Mouse (Mus musculus) limb, embryonic 15.5 days (tissue): ENCODE data around the gene Ppp3cb. TPM values are rescaled to one million over a fixed set of nuclear protein-coding genes. Genes with fewer than 3 reads are reported as not detected.

Experiments
- polyA plus RNA-seq: library from polyadenylated mRNA; unstranded; fragments of >200 nt; fragmentation: Nextera tagmentation; extraction: Ambion mirVana; gene quantifications from 2 replicates; pipeline ENCODE4 v1.2.1, GENCODE M21; 2015

Ppp3cb gene
- polyA plus RNA-seq, 1 experiment from 2014 or later: 48.5 TPM

Other genes with a start within 250 kb of the Ppp3cb start
- 47.5 and 48.2 TPM in 2 replicates for gene Ecd, start 198.5 kb downstream of the Ppp3cb start, polyA plus RNA-seq
- 31.1 and 34.8 TPM in 2 replicates for gene Fam149b, start 198.4 kb downstream of the Ppp3cb start, polyA plus RNA-seq
- gene Dnajc9, start 157.7 kb downstream of the Ppp3cb start, polyA plus RNA-seq: 164 and 168 TPM in 2 replicates
- 87.8 and 91.2 TPM in 2 replicates for gene Mrps16, start 152.9 kb downstream of the Ppp3cb start, polyA plus RNA-seq
- 0.35 and 0.51 TPM in 2 replicates for gene Cfap70, start 94.3 kb downstream of the Ppp3cb start, polyA plus RNA-seq
- gene Anxa7, start 66.4 kb downstream of the Ppp3cb start, polyA plus RNA-seq: 59.7 and 62.9 TPM in 2 replicates
- 2.2 and 2.4 TPM in 2 replicates for gene Mss51, start 49.7 kb downstream of the Ppp3cb start, polyA plus RNA-seq
- 6.7 and 7.2 TPM in 2 replicates for gene Usp54, start 94.5 kb upstream of the Ppp3cb start, polyA plus RNA-seq
- gene Myoz1, start 110.0 kb upstream of the Ppp3cb start, polyA plus RNA-seq: 13.2 and 51.7 TPM in 2 replicates
- gene Synpo2l, start 121.8 kb upstream of the Ppp3cb start, polyA plus RNA-seq: 20.6 and 45.9 TPM in 2 replicates
- 79.3 and 80.3 TPM in 2 replicates for gene Sec24c, start 127.7 kb upstream of the Ppp3cb start, polyA plus RNA-seq
- 31.9 and 33.5 TPM in 2 replicates for gene Fut11, start 148.4 kb upstream of the Ppp3cb start, polyA plus RNA-seq
- gene Chchd1, start 156.4 kb upstream of the Ppp3cb start, polyA plus RNA-seq: 144 and 165 TPM in 2 replicates
- 28.0 and 34.5 TPM in 2 replicates for gene Zswim8, start 161.0 kb upstream of the Ppp3cb start, polyA plus RNA-seq
- 33.7 and 34.2 TPM in 2 replicates for gene Ndst2, start 188.0 kb upstream of the Ppp3cb start, polyA plus RNA-seq
- gene Camk2g, start 247.5 kb upstream of the Ppp3cb start, polyA plus RNA-seq: 44.4 and 55.6 TPM in 2 replicates